Mouse (Mus musculus) c-Kit-positive CD71-positive TER-119-negative erythroid progenitor cells, embryonic 14.5 days (primary cell): ENCODE measurements at regions not wholly inside any gene's neighbourhood (a gene's known extent, or its start where the extent isn't known, plus 50 kb on each side); places are given as distances from the start of the nearest gene placed in this dataset.

Experiments used
- DNase-seq: peaks from one replicate; pipeline ENCODE4 v3.0.0-alpha.2; 2013; ENCODE audit warnings: low read depth

- DNase-seq = no peak
These were observed 1119.2 kb upstream of the Adgrl2 start for GRCm38 (mm10) chr3:150109561-150109960.

GRCm38 (mm10) chr3:150112231-150112630 is 1121.9 kb upstream of the Adgrl2 start:
- no peak for DNase-seq

GRCm38 (mm10) chr3:150119866-150120265 is 1129.5 kb upstream of the Adgrl2 start:
- no peak for DNase-seq

GRCm38 (mm10) chr3:150146635-150147034 is 1156.3 kb upstream of the Adgrl2 start:
- DNase-seq = no peak

GRCm38 (mm10) chr3:150151152-150151822 is 1160.9 kb upstream of the Adgrl2 start:
- DNase-seq = no peak

GRCm38 (mm10) chr3:150151823-150152158 is 1161.4 kb upstream of the Adgrl2 start:
- no peak for DNase-seq

- no peak for DNase-seq
These were observed 1162.5 kb upstream of the Adgrl2 start for GRCm38 (mm10) chr3:150152893-150153292.

- DNase-seq = no peak
These were observed 1195.5 kb upstream of the Adgrl2 start for GRCm38 (mm10) chr3:150185807-150186206.

- DNase-seq = no peak
These were observed 1202.8 kb upstream of the Adgrl2 start for GRCm38 (mm10) chr3:150193132-150193531.

- DNase-seq = no peak
These were observed 1208.1 kb upstream of the Adgrl2 start for GRCm38 (mm10) chr3:150198492-150198891.

GRCm38 (mm10) chr3:150205902-150206301 is 1215.5 kb upstream of the Adgrl2 start:
- no peak for DNase-seq

- DNase-seq = no peak
These were observed 1204.4 kb upstream of the Adgrl4 start for GRCm38 (mm10) chr3:150233279-150233678.

- DNase-seq = no peak
These were observed 1200.6 kb upstream of the Adgrl4 start for GRCm38 (mm10) chr3:150236946-150237600.

GRCm38 (mm10) chr3:150275038-150275437 is 1162.6 kb upstream of the Adgrl4 start:
- no peak for DNase-seq

- no peak for DNase-seq
These were observed 1141.5 kb upstream of the Adgrl4 start for GRCm38 (mm10) chr3:150296057-150296710.

GRCm38 (mm10) chr3:150328811-150329210 is 1108.9 kb upstream of the Adgrl4 start:
- DNase-seq = no peak

- no peak for DNase-seq
These were observed 1085.5 kb upstream of the Adgrl4 start for GRCm38 (mm10) chr3:150352139-150352725.

- DNase-seq = no peak
These were observed 1071.9 kb upstream of the Adgrl4 start for GRCm38 (mm10) chr3:150365766-150366165.

- DNase-seq = peak; percentile 5
These were observed 1052.6 kb upstream of the Adgrl4 start for GRCm38 (mm10) chr3:150384996-150385627.

GRCm38 (mm10) chr3:150401694-150402301 is 1035.9 kb upstream of the Adgrl4 start:
- no peak for DNase-seq

- DNase-seq = no peak
These were observed 1031.6 kb upstream of the Adgrl4 start for GRCm38 (mm10) chr3:150406086-150406485.

- DNase-seq = no peak
These were observed 1022.4 kb upstream of the Adgrl4 start for GRCm38 (mm10) chr3:150415277-150415676.
